Mouse (Mus musculus) CH12.LX (cell line): ENCODE measurements around the gene Rrp1. TPM values are rescaled to one million over a fixed set of nuclear protein-coding genes. Genes with fewer than 3 reads are reported as not detected.
A peak's percentile ranks its signal among the peaks of the same experiment; 100 is the strongest.

Source experiments
- DNase-seq: peaks from one replicate; pipeline ENCODE4 v3.0.0-alpha.2; 2013; ENCODE audit errors: extremely low read depth
- H3K27ac ChIP-seq: 2 replicates; pipeline ENCODE4 v1.5.1; 2012; ENCODE audit warnings: low read depth, mild to moderate bottlenecking, control low read depth, moderate library complexity; ENCODE audit not compliant: insufficient read depth
- H3K27me3 ChIP-seq: replicated peaks from 2 replicates; pipeline ENCODE3; 2012; ENCODE audit warnings: inconsistent platforms
- H3K36me3 ChIP-seq, 2 experiments: replicated peaks in 1 of 2; 2 replicates each; pipeline versions ENCODE3 to v1.6.1; 2012; ENCODE audit warnings: inconsistent platforms in 1 of 2, low read length in 1 of 2, mild to moderate bottlenecking in 1 of 2, mixed read lengths in 1 of 2, moderate library complexity in 1 of 2; ENCODE audit not compliant: control insufficient read depth in 1 of 2, insufficient read depth in 1 of 2
- H3K4me1 ChIP-seq, 2 experiments: 2 replicates each; pipeline ENCODE4 v1.6.1; 2012; ENCODE audit warnings: inconsistent platforms in 1 of 2, moderate library complexity in 1 of 2; ENCODE audit not compliant: insufficient read depth in 2 of 2, control insufficient read depth in 1 of 2
- H3K4me2 ChIP-seq: 2 replicates; pipeline ENCODE4 v1.6.1; 2012; ENCODE audit warnings: low read depth, mild to moderate bottlenecking, control low read depth; ENCODE audit not compliant: poor library complexity, insufficient read depth, severe bottlenecking
- H3K4me3 ChIP-seq, 3 experiments: fragments of 150-350 bp in 1 of 3; sonication (generic) in 1 of 3; replicated peaks in 1 of 3; 2 replicates each; pipeline versions ENCODE3 to v1.5.1; 2011 to 2012; ENCODE audit warnings: low read depth in 2 of 3, low read length in 2 of 3, mild to moderate bottlenecking in 2 of 3, moderate library complexity in 2 of 3, control low read depth in 1 of 3, improper control_type of control experiment in 1 of 3, inconsistent platforms in 1 of 3, mixed read lengths in 1 of 3; ENCODE audit not compliant: poor library complexity in 1 of 3
- H3K79me2 ChIP-seq: replicated peaks from 2 replicates; pipeline ENCODE4 v1.6.1; 2012; ENCODE audit warnings: mild to moderate bottlenecking, moderate library complexity; ENCODE audit not compliant: control insufficient read depth, poor library complexity, insufficient read depth, severe bottlenecking; ENCODE audit errors: extremely low read depth
- H3K9ac ChIP-seq: 2 replicates; pipeline ENCODE4 v1.6.1; 2012; ENCODE audit warnings: low read depth, mild to moderate bottlenecking, control low read depth, moderate library complexity; ENCODE audit not compliant: insufficient read depth
- H3K9me3 ChIP-seq: replicated peaks from 2 replicates; pipeline ENCODE3; 2012; ENCODE audit warnings: low read length, inconsistent platforms, mixed read lengths
- BHLHE40 ChIP-seq: IDR thresholded peaks from 2 replicates; pipeline ENCODE4 v1.6.1; 2011; ENCODE audit warnings: mild to moderate bottlenecking, low read depth, low read length, improper control_type of control experiment
- CHD1 ChIP-seq: IDR thresholded peaks from 2 replicates; pipeline ENCODE4 v1.6.1; 2012; ENCODE audit warnings: low read depth, low read length, improper control_type of control experiment, inconsistent platforms
- E2F4 ChIP-seq: IDR thresholded peaks from 2 replicates; pipeline ENCODE4 v1.6.1; 2011; ENCODE audit warnings: low read depth, low read length, improper control_type of control experiment; ENCODE audit not compliant: insufficient replicate concordance
- EP300 ChIP-seq: IDR thresholded peaks from 2 replicates; pipeline ENCODE4 v1.6.1; 2011; ENCODE audit warnings: low read length, improper control_type of control experiment
- IRF4 ChIP-seq: IDR thresholded peaks from 2 replicates; pipeline ENCODE4 v1.6.1; 2014; ENCODE audit warnings: low read depth, mild to moderate bottlenecking, inconsistent platforms, low read length, improper control_type of control experiment
- JUND ChIP-seq: conservative IDR thresholded peaks from 2 replicates; pipeline ENCODE4 v1.6.1; 2011; ENCODE audit warnings: low read depth, low read length, improper control_type of control experiment
- KAT2A ChIP-seq: IDR thresholded peaks from 2 replicates; pipeline ENCODE4 v1.6.1; 2012; ENCODE audit warnings: low read length, improper control_type of control experiment, inconsistent platforms; ENCODE audit not compliant: insufficient replicate concordance
- MAFK ChIP-seq: IDR thresholded peaks from 2 replicates; pipeline ENCODE4 v1.6.1; 2011; ENCODE audit warnings: low read length, improper control_type of control experiment; ENCODE audit not compliant: insufficient replicate concordance
- NELFE ChIP-seq: IDR thresholded peaks from 2 replicates; pipeline ENCODE4 v1.6.1; 2011; ENCODE audit warnings: low read depth, low read length, improper control_type of control experiment
- NRF1 ChIP-seq: IDR thresholded peaks from 2 replicates; pipeline ENCODE4 v1.6.1; 2014; ENCODE audit warnings: low read depth, mild to moderate bottlenecking, inconsistent platforms, low read length, improper control_type of control experiment, moderate library complexity
- PAX5 ChIP-seq: IDR thresholded peaks from 2 replicates; pipeline ENCODE4 v1.6.1; 2012; ENCODE audit warnings: low read length, inconsistent platforms, mixed read lengths
- TCF12 ChIP-seq: IDR thresholded peaks from 2 replicates; pipeline ENCODE4 v1.6.1; 2014; ENCODE audit warnings: low read depth, mild to moderate bottlenecking, inconsistent platforms, low read length, improper control_type of control experiment
- ZC3H11A ChIP-seq: IDR thresholded peaks from 2 replicates; pipeline ENCODE4 v1.6.1; 2012; ENCODE audit warnings: low read depth, mild to moderate bottlenecking, inconsistent platforms, low read length, improper control_type of control experiment
- ZKSCAN1 ChIP-seq: IDR thresholded peaks from 2 replicates; pipeline ENCODE4 v1.6.1; 2012; ENCODE audit warnings: low read depth, inconsistent platforms, low read length, improper control_type of control experiment, borderline replicate concordance
- ZNF384 ChIP-seq: IDR thresholded peaks from 2 replicates; pipeline ENCODE4 v1.6.1; 2012; ENCODE audit warnings: low read depth, low read length, improper control_type of control experiment, inconsistent platforms
- dilution Hi-C: fragments of 300-500 bp; cut with MboI; formaldehyde crosslinking; loops from 2 replicates; pipeline ENCODE4 v1.14.3; 2020; ENCODE audit warnings: low sequenced_read_pairs; ENCODE audit not compliant: extremely low pct_unique_long_range_greater_than_20kb, extremely low pct_ligation_motif_present
- in situ Hi-C: fragments of 300-500 bp; cut with MboI; formaldehyde crosslinking; loops from 3 replicates; pipeline ENCODE4 v1.14.3; 2019; ENCODE audit warnings: low sequenced_read_pairs, low pct_ligation_motif_present, low pct_unique_long_range_greater_than_20kb, mixed read lengths
- polyA plus RNA-seq: library from polyadenylated mRNA; unstranded; fragments of >175 nt; gene quantifications from 2 replicates; pipeline ENCODE4 v1.2.1, GENCODE M21; 2012; ENCODE audit warnings: low read depth; ENCODE audit not compliant: insufficient read length
- total RNA-seq, 2 experiments: library from RNA; depleted of rRNA; stranded (reverse); fragments of 300-350 nt in 1 of 2; fragments of >200 nt in 1 of 2; gene quantifications; 2 replicates each; pipeline ENCODE4 v1.2.3; 2012 to 2014

Gene Rrp1
- total and polyA plus RNA-seq, 3 experiments: 138 to 327 (median 189) TPM

DNA sequence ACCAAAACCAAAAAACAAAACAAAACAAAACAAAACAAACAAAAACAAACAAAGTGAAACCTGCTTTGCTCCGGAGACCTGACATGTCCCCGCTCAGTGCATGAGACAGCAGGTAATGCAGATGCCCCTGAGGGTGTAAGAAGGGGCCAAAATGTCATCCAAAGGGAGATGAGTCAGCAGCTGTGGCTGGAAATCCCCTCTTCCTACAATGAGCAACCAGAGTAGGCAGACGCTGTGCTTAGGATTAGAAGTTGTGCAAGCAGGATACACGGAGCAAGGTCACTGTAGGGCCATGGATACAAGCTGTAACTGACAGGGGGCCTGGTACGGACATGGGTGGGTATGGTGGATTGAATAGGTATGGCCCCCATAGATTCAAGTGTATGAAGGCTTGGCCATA lies 16.3 kb upstream of the Rrp1 start:
- peaks cover 18 to 28% of the 10 kb centered on the region in 2 experiments for H3K36me3 ChIP-seq
- dilution Hi-C loops: no loop called here
- no peak overlapping the region for H3K4me3 ChIP-seq
- no peaks in the 10 kb centered on the region for H3K27me3 ChIP-seq
- in situ Hi-C loops: no loop called here
- H3K27ac ChIP-seq: no peak overlapping the region
- peak; percentile 35; the same call in 1 of the 2 replicates for TF ChIP-seq IRF4
- peak; percentile 82 for TF ChIP-seq MAFK
- 0 out of 2 replicates have a peak, but pooled peaks have one; percentile 36 for TF ChIP-seq EP300
- TF ChIP-seq BHLHE40: no peak
- H3K9me3 ChIP-seq: no peaks in the 10 kb centered on the region
- no peak overlapping the region for H3K9ac ChIP-seq
- H3K4me2 ChIP-seq: no peak overlapping the region
- DNase-seq: peak; percentile 64
- H3K79me2 ChIP-seq: no peaks in the 10 kb centered on the region
- peaks cover 11 to 45% of the 10 kb centered on the region in 2 experiments for H3K4me1 ChIP-seq

DNA sequence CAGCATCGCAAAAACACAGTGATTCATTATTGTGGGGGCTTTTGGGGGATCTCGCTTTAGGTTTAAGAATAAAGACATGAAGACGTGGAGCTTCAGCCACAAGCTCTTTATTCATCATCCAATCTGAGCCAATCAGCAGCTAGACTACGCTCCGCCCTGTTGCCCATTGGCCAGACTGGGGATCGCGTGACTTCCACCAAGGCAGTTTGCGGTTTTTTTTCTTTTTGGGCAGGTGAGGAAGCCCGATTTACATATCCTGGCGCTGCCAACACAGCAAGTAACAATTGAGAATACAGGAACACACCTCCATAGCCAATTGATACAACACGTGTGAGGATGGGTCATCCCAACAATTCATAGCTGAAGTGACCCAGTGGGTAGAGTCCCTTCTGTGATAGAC lies 15.2 kb upstream of the Rrp1 start:
- H3K4me2 ChIP-seq: no peak overlapping the region
- no peak overlapping the region for H3K9ac ChIP-seq
- TF ChIP-seq IRF4 (no peak), MAFK (no peak), BHLHE40 (no peak), PAX5 (no peak), CHD1 (no peak), JUND (no peak), ZKSCAN1 (no peak), ZC3H11A (no peak), NELFE (no peak), KAT2A (no peak), NRF1 (no peak), ZNF384 (no peak), EP300 (no peak)
- H3K4me1 ChIP-seq: peaks cover 11 to 53% of the 10 kb centered on the region in 2 experiments
- H3K27ac ChIP-seq: no peak overlapping the region
- dilution Hi-C loops: no loop called here
- no peak overlapping the region for H3K4me3 ChIP-seq
- no peaks in the 10 kb centered on the region for H3K9me3 ChIP-seq
- no peaks in the 10 kb centered on the region for H3K79me2 ChIP-seq
- DNase-seq: no peak
- peaks cover 18 to 28% of the 10 kb centered on the region in 2 experiments for H3K36me3 ChIP-seq
- in situ Hi-C loops: no loop called here
- H3K27me3 ChIP-seq: no peaks in the 10 kb centered on the region

DNA sequence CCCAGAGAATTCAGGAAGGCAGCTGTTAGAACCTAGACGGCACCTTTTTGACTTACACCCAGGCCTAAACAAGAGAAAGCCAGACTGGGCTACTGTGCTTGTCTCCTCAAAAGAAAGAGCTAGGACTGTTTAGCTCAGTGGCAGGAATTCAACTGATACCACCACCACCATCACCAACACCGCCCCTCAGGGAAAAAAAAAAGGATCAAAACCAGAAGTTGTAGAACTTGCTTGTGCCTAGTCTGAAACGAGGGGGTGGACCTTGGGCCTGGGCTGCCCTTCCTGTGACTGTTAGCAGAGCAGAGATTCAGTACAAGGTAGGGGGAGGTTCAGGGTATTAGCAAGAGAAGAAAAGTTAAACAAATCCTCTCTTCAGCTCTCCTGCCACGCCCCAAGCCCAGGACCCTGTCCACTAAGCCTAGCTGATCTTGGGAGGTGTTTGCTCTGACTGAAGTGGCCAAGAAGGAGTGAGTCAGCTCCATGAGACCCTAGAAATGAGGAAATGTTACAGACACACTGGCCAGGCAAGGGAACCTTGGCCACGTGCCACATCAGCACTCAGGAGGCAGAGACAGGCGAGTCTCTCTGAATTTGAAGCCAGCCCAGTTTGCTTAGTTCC lies 13.4 kb upstream of the Rrp1 start:
- dilution Hi-C loops: no loop called here
- Histone ChIP-seq H3K4me2 (peak overlapping the region; percentile 58), H3K36me3 (peaks cover 18 to 25% of the 10 kb centered on the region in 2 experiments), H3K27me3 (no peaks in the 10 kb centered on the region), H3K4me3 (peak overlapping the region; percentile 71 to 95 (median 80))
- DNase-seq: no peak
- in situ Hi-C loops: no loop called here
- TF ChIP-seq TCF12 (no peak), IRF4 (no peak), E2F4 (no peak), CHD1 (0 out of 2 replicates have a peak, but pooled peaks have one; percentile 45)
- TF ChIP-seq, all 38 proteins: peak for 1
- no peaks in the 10 kb centered on the region for H3K79me2 ChIP-seq
- H3K9me3 ChIP-seq: no peaks in the 10 kb centered on the region
- H3K27ac ChIP-seq: no peak overlapping the region
- peaks cover 11 to 68% of the 10 kb centered on the region in 2 experiments for H3K4me1 ChIP-seq
- H3K9ac ChIP-seq: peak overlapping the region; percentile 44
